Mouse (Mus musculus): ENCODE measurements around the gene 2300002M23Rik.
A peak's percentile ranks its signal among the peaks of the same experiment; 100 is the strongest.

Gene 2300002M23Rik

GRCm38 (mm10) chr17:35556186-35556765, 11.0 kb upstream of the 2300002M23Rik start:
- no peak for DNase-seq (ENCODE audit: low read depth, low spot score)

GRCm38 (mm10) chr17:35556812-35557211, 10.4 kb upstream of the 2300002M23Rik start:
- DNase-seq (ENCODE audit: low read depth, low spot score), result no peak

GRCm38 (mm10) chr17:35557351-35557750, 9.9 kb upstream of the 2300002M23Rik start:
- no peak for DNase-seq (ENCODE audit: low read depth, low spot score)

- DNase-seq (ENCODE audit: low read depth, low spot score), result no peak
These were observed 9.0 kb upstream of the 2300002M23Rik start for GRCm38 (mm10) chr17:35558216-35558615.

- DNase-seq (ENCODE audit: low read depth, low spot score), result no peak
These were observed 517 bp downstream of the 2300002M23Rik start for GRCm38 (mm10) chr17:35567767-35568166.

GRCm38 (mm10) chr17:35569091-35569944, 2.1 kb downstream of the 2300002M23Rik start:
- no peak for DNase-seq (ENCODE audit: low read depth, low spot score)

GRCm38 (mm10) chr17:35570836-35571235, 3.6 kb downstream of the 2300002M23Rik start:
- DNase-seq (ENCODE audit: low read depth, low spot score), result no peak

- DNase-seq (ENCODE audit: low read depth, low spot score), result no peak
These were observed 4.2 kb downstream of the 2300002M23Rik start for GRCm38 (mm10) chr17:35571477-35571876.

- DNase-seq (ENCODE audit: low read depth, low spot score), result no peak
These were observed 11.0 kb downstream of the 2300002M23Rik start for GRCm38 (mm10) chr17:35578211-35578610.

GRCm38 (mm10) chr17:35582900-35583299, 15.7 kb downstream of the 2300002M23Rik start:
- no peak for DNase-seq (ENCODE audit: low read depth, low spot score)

- DNase-seq (ENCODE audit: low read depth, low spot score), result peak; percentile 51
These were observed 17.2 kb downstream of the 2300002M23Rik start for GRCm38 (mm10) chr17:35584330-35584937.

GRCm38 (mm10) chr17:35587291-35587690, 20.0 kb downstream of the 2300002M23Rik start:
- no peak for DNase-seq (ENCODE audit: low read depth, low spot score)

- no peak for DNase-seq (ENCODE audit: low read depth, low spot score)
These were observed 21.1 kb downstream of the 2300002M23Rik start for GRCm38 (mm10) chr17:35588387-35588786.

GRCm38 (mm10) chr17:35590410-35591218, 23.4 kb downstream of the 2300002M23Rik start:
- DNase-seq (ENCODE audit: low read depth, low spot score), result peak; percentile 73

GRCm38 (mm10) chr17:35591219-35591578, 23.9 kb downstream of the 2300002M23Rik start:
- DNase-seq (ENCODE audit: low read depth, low spot score), result no peak

GRCm38 (mm10) chr17:35591731-35592130, 24.5 kb downstream of the 2300002M23Rik start:
- DNase-seq (ENCODE audit: low read depth, low spot score), result no peak

GRCm38 (mm10) chr17:35592131-35592530, 24.9 kb downstream of the 2300002M23Rik start:
- no peak for DNase-seq (ENCODE audit: low read depth, low spot score)

- DNase-seq (ENCODE audit: low read depth, low spot score), result no peak
These were observed 26.5 kb downstream of the 2300002M23Rik start for GRCm38 (mm10) chr17:35593786-35594185.

- DNase-seq (ENCODE audit: low read depth, low spot score), result no peak
These were observed 27.2 kb downstream of the 2300002M23Rik start for GRCm38 (mm10) chr17:35594456-35594855.

GRCm38 (mm10) chr17:35597399-35597798, 30.1 kb downstream of the 2300002M23Rik start:
- no peak for DNase-seq (ENCODE audit: low read depth, low spot score)

GRCm38 (mm10) chr17:35601249-35601648, 34.0 kb downstream of the 2300002M23Rik start, which contains the start of gene Sfta2:
Gene Sfta2 (plus strand): TSS chr17:35601549.
- no peak for DNase-seq (ENCODE audit: low read depth, low spot score)
